Mouse (Mus musculus): Measurements from ENCODE around the gene Aqp1. TPM values are rescaled to one million over a fixed set of nuclear protein-coding genes. Genes with fewer than 3 reads are reported as not detected.

Aqp1 gene
- 78.2 and 83.7 TPM in 2 replicates for polyA plus RNA-seq (2012; rRNA removed)

DNA sequence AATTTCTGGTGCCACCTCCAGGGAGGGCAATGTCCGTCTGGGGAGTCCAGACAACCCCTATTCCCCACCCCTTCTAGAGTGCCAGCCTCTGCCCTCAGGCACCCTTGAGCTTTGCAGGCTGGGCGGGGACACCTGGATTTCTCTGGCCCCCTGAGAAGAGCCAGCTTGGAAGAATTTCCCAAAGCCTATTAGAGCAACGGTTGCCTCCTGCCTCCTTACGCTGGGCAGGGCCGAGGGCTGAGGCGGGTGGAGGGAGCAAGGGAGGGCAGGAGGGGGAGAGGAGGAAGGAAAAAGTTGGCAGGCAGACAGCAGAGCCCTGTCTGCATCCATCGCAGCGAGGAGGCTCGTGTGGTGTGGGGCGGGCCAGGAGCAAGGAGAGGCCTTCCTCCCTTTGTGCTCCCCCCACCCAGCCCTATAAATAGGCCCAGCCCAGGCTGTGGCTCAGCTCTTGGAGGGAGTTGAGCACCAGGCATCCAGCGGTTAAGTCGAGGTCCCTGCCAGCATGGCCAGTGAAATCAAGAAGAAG lies at the start of gene Aqp1:
Gene Aqp1 (plus strand): TSS at position 444 of the 526 bp plus-strand sequence.

DNA sequence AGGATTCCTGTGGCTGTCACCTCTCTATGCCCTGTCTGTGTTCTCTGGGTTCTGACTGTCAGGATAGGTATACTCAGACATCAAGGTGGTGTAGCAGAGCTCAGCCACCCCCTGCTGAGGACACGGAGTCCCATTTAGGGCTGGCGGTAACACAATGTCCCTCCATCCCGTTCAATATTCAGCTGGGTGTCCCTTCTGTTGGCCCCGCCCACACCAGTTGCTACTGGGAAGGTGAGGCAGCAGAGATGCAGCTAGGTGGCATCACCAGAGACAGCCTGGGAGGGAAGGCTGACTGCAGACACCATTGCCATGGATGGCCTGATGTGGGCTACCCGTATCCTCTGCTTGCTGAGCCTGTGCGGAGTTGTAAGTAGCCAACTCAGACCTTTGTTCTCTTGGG lies 39.8 kb downstream of the Aqp1 start, which contains the start of gene Ghrhr:
Gene Ghrhr (plus strand): TSS at position 220 of the 400 bp plus-strand sequence.

Other genes starting within 250 kb of the Aqp1 start
- 0.29 and 0.43 TPM in 2 replicates for gene Crhr2, start 203.4 kb upstream of the Aqp1 start, polyA plus RNA-seq (2012; rRNA removed)
- gene Inmt, start 161.4 kb upstream of the Aqp1 start, polyA plus RNA-seq (2012; rRNA removed) = 0.36 and 3.1 TPM in 2 replicates
- gene Mindy4, start 133.0 kb upstream of the Aqp1 start, polyA plus RNA-seq (2012; rRNA removed) = 0.85 and 0.90 TPM in 2 replicates
- 0.03 and 0.06 TPM in 2 replicates for gene Ghrhr, start 39.9 kb downstream of the Aqp1 start, polyA plus RNA-seq (2012; rRNA removed)
- gene Adcyap1r1, start 115.5 kb downstream of the Aqp1 start, polyA plus RNA-seq (2012; rRNA removed) = 0.03 and 0.04 TPM in 2 replicates

Measured in liver, embryonic 18 days (tissue).